Mouse (Mus musculus) small intestine, adult 2 months (tissue): ENCODE measurements at regions not wholly inside any gene's neighbourhood (a gene's known extent, or its start where the extent isn't known, plus 50 kb on each side); places are given as distances from the start of the nearest gene placed in this dataset.

Experiments used
- H3K27ac ChIP-seq: fragments of 200-500 bp; 2 replicates; pipeline ENCODE4 v1.5.1; 2012; ENCODE audit warnings: low read depth, low read length, control low read depth, inconsistent platforms; ENCODE audit not compliant: insufficient read depth
- H3K27me3 ChIP-seq: fragments of 200-500 bp; 2 replicates; pipeline ENCODE4 v1.6.1; 2012; ENCODE audit warnings: mild to moderate bottlenecking, moderate library complexity, low read length, inconsistent platforms; ENCODE audit not compliant: control insufficient read depth, insufficient read depth
- H3K36me3 ChIP-seq: fragments of 200-500 bp; 2 replicates; pipeline ENCODE4 v1.6.1; 2012; ENCODE audit warnings: mild to moderate bottlenecking, low read length, control low read depth, inconsistent platforms; ENCODE audit not compliant: control insufficient read depth, insufficient read depth
- H3K4me1 ChIP-seq: fragments of 200-500 bp; 2 replicates; pipeline ENCODE4 v1.6.1; 2012; ENCODE audit warnings: low read length, inconsistent platforms, mixed read lengths; ENCODE audit not compliant: control insufficient read depth, insufficient read depth, insufficient read length
- H3K4me3 ChIP-seq: fragments of 200-500 bp; 2 replicates; pipeline ENCODE4 v1.5.1; 2012; ENCODE audit warnings: low read depth, mild to moderate bottlenecking, control low read depth, inconsistent platforms, low read length, moderate library complexity
- CTCF ChIP-seq: fragments of 200-500 bp; IDR thresholded peaks from 2 replicates; pipeline ENCODE4 v1.5.1; 2012; ENCODE audit warnings: low read depth, mild to moderate bottlenecking, control low read depth, inconsistent platforms, low read length, moderate library complexity, mixed read lengths; ENCODE audit not compliant: insufficient replicate concordance, insufficient read length; ENCODE audit errors: extremely low read depth
- POLR2A ChIP-seq: fragments of 200-500 bp; IDR thresholded peaks from 2 replicates; pipeline ENCODE4 v1.6.1; 2012; ENCODE audit warnings: low read depth, mild to moderate bottlenecking, control low read depth, inconsistent platforms, low read length, moderate library complexity
- WGBS: fragments of 180-500 bp; shearing (Covaris S2); methylation state at CpG from one replicate; pipeline ENCODE4 v1.1.7; 2018; 5-methylcytosine and 5-hydroxymethylcytosine counted together

GRCm38 (mm10) chr10:100170836-100171235 is 155.4 kb downstream of the Kitl start:
- H3K4me3 ChIP-seq, result no peak overlapping the region
- no peaks in the 10 kb centered on the region for H3K4me1 ChIP-seq
- H3K36me3 ChIP-seq, result no peaks in the 10 kb centered on the region
- no peaks in the 10 kb centered on the region for H3K27me3 ChIP-seq
- TF ChIP-seq POLR2A, result no peak
- no peak for TF ChIP-seq CTCF
- no peak overlapping the region for H3K27ac ChIP-seq

DNA sequence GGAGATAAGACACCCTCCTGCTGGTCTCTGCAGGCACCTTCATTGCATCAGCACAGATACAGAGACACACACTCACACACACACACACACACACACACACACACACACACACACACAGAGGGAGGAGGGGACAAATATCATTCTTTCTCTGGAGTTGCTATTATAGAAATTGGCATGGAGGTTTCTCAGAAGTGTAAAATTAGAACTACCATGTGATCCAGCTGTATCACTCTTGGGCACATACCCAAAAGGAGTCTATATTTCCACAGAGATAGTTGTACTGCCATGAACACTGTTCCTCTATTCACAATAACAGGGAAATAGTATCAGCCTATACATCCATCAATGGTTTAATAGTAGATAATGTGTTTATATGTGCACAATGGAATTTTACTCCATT is 137.8 kb upstream of the Gm4301 start:
- no peak for TF ChIP-seq CTCF
- TF ChIP-seq POLR2A, result no peak
- H3K36me3 ChIP-seq, result no peaks in the 10 kb centered on the region
- H3K27me3 ChIP-seq, result no peaks in the 10 kb centered on the region
- H3K4me1 ChIP-seq, result no peaks in the 10 kb centered on the region
- no peak overlapping the region for H3K27ac ChIP-seq
- no peak overlapping the region for H3K4me3 ChIP-seq

GRCm38 (mm10) chr10:100199090-100199690 is 136.3 kb upstream of the Gm4301 start:
- 53% methylated on average over 8 of the region's 8 CpGs for WGBS

GRCm38 (mm10) chr10:100200431-100200830 is 135.0 kb upstream of the Gm4301 start:
- H3K27me3 ChIP-seq, result no peaks in the 10 kb centered on the region
- H3K4me1 ChIP-seq, result no peaks in the 10 kb centered on the region
- no peak overlapping the region for H3K4me3 ChIP-seq
- no peaks in the 10 kb centered on the region for H3K36me3 ChIP-seq
- TF ChIP-seq CTCF (no peak), POLR2A (no peak)
- H3K27ac ChIP-seq, result no peak overlapping the region
- WGBS, result 23% methylated on average over 8 of the region's 8 CpGs

More at GRCm38 (mm10) chr10:100199090-100199690, 136.3 kb upstream of the Gm4301 start:
- no peaks in the 10 kb centered on the region for H3K4me1 ChIP-seq
- no peak overlapping the region for H3K4me3 ChIP-seq
- H3K27ac ChIP-seq, result no peak overlapping the region
- TF ChIP-seq CTCF, result no peak
- TF ChIP-seq POLR2A, result no peak
- H3K27me3 ChIP-seq, result no peaks in the 10 kb centered on the region
- H3K36me3 ChIP-seq, result no peaks in the 10 kb centered on the region

DNA sequence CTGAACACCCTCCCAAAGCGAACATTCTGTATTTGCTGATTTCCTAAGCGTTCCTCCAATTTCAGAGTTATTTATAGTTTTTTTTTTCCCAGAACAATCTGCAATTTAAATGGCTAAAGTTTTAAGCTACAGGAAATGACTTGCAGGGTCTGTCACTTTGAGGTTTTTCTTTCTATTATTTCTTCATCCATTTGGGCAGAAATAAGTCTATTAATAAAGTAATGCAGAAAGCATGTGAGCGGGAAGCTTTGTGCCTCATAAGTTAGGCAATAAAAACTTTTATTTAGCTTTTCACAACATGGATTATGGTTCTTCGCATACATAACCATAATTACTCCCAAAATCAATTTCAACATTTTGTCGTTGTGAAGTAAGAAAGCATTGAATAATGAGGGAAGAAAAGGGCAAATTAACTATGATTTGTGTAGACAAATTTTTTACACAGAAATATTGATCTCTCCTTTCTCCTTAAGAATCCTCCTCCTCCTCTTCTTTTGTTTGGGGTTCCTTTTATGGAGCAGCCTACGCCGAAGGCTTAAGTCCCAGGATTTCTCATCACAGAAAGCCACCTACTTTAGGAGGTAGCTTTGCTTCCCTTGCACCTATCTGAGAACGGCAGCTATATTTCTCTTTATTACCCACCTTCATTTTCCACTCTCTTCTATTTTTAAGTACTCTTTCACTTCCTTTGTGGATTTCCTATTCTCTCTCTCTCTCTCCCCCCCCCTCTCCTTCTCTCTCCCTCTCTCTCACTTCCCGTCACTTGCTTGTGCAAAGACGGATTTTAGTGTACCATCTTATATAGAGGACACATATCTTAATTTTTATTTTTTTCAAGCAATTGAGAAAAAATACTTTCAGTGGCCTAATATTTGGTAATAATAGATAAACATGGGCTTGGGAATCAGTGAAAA is 128.6 kb upstream of the Gm4301 start:
- Histone ChIP-seq H3K36me3 (no peaks in the 10 kb centered on the region), H3K27me3 (no peaks in the 10 kb centered on the region), H3K27ac (no peak overlapping the region), H3K4me3 (no peak overlapping the region), H3K4me1 (no peaks in the 10 kb centered on the region)
- WGBS, result 78% methylated on average over 10 of the region's 10 CpGs
- no peak for TF ChIP-seq CTCF
- no peak for TF ChIP-seq POLR2A

- no peaks in the 10 kb centered on the region for H3K27me3 ChIP-seq
- no peak overlapping the region for H3K4me3 ChIP-seq
- no peak overlapping the region for H3K27ac ChIP-seq
- no peaks in the 10 kb centered on the region for H3K36me3 ChIP-seq
- TF ChIP-seq CTCF, result no peak
- H3K4me1 ChIP-seq, result no peaks in the 10 kb centered on the region
- 69% methylated on average over 7 of the region's 7 CpGs for WGBS
Observed at GRCm38 (mm10) chr10:100210684-100211083, 124.8 kb upstream of the Gm4301 start.

- Histone ChIP-seq H3K27ac (no peak overlapping the region), H3K27me3 (no peaks in the 10 kb centered on the region), H3K4me3 (no peak overlapping the region), H3K36me3 (no peaks in the 10 kb centered on the region), H3K4me1 (no peaks in the 10 kb centered on the region)
- TF ChIP-seq CTCF, result no peak
- no peak for TF ChIP-seq POLR2A
- WGBS, result 64% methylated on average over 3 of the region's 3 CpGs
Observed at GRCm38 (mm10) chr10:100224459-100225097, 110.9 kb upstream of the Gm4301 start.
